Mouse (Mus musculus) left cerebral cortex, adult 18-20 months (tissue): ENCODE measurements around the gene Thsd7b. TPM values are rescaled to one million over a fixed set of nuclear protein-coding genes. Genes with fewer than 3 reads are reported as not detected.

Experiments
- DNase-seq, 2 experiments: peaks; one replicate each; pipeline ENCODE4 v3.0.0; 2021 to 2022; ENCODE audit warnings: low spot score in 2 of 2, mixed read lengths in 1 of 2
- total RNA-seq, 2 experiments: library from RNA; stranded (reverse); gene quantifications; 2 replicates each; pipeline ENCODE4 v1.2.3; 2021

Gene Thsd7b
- total RNA-seq, 2 experiments from 2014 or later: 3.8 to 7.5 TPM

- no peak for DNase-seq
Measured at GRCm38 (mm10) chr1:129516379-129516778, 243.3 kb downstream of the Thsd7b start.

DNA sequence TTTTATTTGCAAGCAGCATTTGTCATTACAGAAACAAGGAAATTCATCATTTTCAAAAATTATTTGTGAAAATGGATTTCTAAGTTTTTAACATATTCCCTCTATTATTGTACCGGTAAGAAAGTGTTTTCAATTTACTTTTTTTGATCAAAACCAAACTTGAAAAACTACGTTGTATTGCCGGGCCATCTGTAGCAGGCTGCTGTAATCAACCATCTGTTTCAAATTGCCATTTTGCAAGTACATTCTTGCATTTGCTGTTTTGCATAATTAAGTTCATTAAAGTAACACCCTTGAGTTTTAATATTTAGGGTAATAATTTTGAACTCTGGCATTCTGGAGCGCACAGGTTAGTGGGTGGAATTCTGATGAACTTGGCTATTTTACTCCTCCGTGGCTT is 246.6 kb downstream of the Thsd7b start:
- DNase-seq: no peak

DNA sequence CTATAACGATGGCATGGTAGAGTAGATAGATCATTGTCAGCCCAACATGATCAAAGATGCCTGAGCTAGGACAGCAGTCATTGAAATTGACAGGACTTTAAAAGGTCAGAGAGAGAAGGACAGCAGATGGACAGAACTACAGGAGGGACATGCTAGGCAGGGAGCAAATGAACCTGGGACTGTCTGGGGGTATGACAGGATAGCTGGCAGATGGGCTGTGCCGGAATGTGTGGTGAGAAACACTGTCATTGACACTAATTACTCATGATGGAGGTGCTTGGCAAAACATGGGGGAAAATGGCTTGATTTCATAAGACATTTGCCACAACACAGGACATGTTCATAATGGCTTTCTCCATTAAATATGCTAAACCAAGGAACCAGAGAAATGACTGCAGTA is 253.9 kb downstream of the Thsd7b start:
- no peak for DNase-seq

GRCm38 (mm10) chr1:129532206-129532605 is 259.1 kb downstream of the Thsd7b start:
- no peak for DNase-seq

DNA sequence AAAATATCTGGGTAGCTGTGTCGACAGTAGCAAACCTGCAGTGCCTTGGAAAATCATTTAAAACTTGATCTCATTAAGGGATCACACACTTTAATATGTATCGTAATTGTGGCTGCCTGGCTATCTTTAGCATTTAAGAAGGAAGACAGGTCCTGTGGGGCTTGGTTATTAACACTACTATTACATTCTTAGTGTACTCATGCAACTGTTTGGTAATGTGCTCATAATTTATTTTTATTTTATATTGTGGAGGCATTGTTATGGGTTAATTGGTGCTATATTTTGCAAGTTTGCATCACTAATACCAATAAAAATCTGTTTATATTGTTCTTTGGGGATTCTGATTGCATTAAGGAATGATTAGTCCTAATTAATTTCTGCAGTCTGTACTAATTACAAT is 265.4 kb downstream of the Thsd7b start:
- DNase-seq: no peak

- no peak for DNase-seq
Measured at GRCm38 (mm10) chr1:129538970-129539369, 265.9 kb downstream of the Thsd7b start.

GRCm38 (mm10) chr1:129540751-129541150 is 267.6 kb downstream of the Thsd7b start:
- no peak for DNase-seq

GRCm38 (mm10) chr1:129542563-129543146 is 269.6 kb downstream of the Thsd7b start:
- DNase-seq: no peak

DNA sequence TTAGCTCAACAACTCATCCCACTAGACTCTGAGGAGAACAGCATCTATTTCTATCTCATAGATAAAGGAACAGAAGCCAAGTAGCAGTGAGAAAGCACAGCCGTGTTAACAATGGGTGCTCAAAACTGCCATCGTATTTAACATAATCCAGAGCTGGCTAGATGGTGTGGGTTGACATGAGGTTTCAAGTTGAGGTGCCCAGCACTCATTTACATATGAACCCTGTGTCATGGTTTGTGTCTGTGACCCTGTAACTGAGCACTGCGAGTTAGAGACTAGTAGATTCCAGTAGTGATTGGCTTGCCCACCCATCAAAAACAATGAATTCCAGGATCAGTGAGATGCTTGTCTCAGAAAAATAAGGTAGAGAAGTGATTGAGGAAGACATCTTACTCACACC is 270.1 kb downstream of the Thsd7b start:
- no peak for DNase-seq

DNA sequence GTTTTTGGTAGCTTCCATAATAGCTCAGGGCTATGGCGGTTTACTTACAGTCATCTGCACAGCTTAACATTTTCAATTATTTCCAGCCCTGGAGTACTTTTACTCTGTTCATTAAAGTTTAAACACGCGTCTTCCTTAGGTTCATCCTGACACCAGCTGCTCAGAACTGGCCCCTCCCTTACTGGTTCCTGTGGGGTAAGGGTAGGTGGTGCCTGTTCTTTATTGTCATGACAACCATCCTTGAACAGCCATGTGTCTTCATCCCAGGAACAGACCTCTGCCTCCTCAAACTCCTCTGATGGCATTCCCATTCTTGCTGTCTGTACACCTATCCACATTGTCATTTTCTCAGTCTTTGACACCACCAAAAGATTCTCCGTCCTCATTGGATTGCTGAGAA is 285.0 kb downstream of the Thsd7b start:
- no peak for DNase-seq

GRCm38 (mm10) chr1:129559137-129559536 is 286.0 kb downstream of the Thsd7b start:
- DNase-seq: no peak

GRCm38 (mm10) chr1:129559812-129560211 is 286.7 kb downstream of the Thsd7b start:
- DNase-seq: no peak

DNA sequence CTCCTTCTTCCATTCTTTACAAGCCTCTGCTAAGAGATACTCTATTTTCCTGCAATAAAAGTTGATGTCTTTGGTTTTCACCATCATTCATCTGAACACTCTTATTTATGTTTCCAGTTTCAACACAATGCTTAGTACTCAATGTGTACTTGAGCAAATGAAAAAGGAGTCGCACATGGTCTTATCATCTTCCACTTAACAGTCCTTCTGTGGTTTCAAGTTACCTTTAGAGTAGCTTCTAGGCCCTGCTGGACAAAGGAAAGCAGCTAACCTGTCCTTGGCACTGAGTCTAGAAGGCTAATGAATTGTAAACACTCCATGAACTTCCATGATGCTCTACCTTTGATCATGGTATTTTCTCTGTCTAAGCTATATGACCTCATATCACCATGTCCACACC is 289.6 kb downstream of the Thsd7b start:
- DNase-seq: no peak

GRCm38 (mm10) chr1:129570522-129570921 is 297.4 kb downstream of the Thsd7b start:
- no peak for DNase-seq

GRCm38 (mm10) chr1:129579955-129580354 is 306.9 kb downstream of the Thsd7b start:
- DNase-seq: no peak

GRCm38 (mm10) chr1:129586635-129587034 is 313.5 kb downstream of the Thsd7b start:
- no peak for DNase-seq

GRCm38 (mm10) chr1:129589366-129590002 is 316.4 kb downstream of the Thsd7b start:
- DNase-seq: no peak

DNA sequence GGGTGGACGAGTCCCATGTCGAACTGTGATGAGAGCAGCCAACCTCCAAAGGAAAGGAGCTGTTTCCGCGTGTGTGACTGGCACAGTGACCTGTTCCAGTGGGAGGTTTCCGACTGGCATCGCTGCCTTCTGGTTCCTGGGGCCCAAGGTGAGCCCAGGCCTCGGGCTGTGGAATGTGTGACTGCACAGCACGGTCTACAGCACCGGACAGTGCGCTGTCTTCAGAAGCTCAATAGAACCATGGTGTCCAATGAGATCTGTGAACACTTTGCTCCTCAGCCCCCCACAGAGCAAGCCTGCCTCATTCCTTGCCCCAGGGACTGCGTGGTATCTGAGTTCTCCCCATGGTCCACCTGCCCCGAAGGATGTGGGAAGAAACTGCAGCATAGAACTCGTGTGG is 322.3 kb downstream of the Thsd7b start:
- no peak for DNase-seq

DNA sequence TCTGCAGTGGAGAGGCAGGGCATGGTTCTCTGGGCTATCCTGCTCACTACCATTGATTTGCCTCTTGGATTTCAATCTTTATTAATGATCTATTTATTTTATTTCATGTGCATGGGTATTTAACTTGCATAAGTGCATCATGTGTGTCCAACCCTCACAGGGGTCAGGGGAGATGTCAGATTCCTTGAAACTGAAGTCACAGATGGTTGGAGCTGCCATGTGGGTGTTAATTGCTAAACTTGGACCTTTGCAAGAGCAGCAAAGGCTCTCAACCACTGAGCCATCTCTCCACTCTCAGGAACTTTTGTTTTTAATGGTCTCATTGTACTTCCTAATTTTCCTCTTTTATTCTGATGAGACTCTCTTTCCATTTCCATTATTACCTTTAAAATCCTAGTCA is 327.8 kb downstream of the Thsd7b start:
- DNase-seq: no peak

GRCm38 (mm10) chr1:129602284-129602683 is 329.2 kb downstream of the Thsd7b start:
- DNase-seq: peak; percentile 5 to 15

- no peak for DNase-seq
Measured at GRCm38 (mm10) chr1:129608395-129608794, 335.3 kb downstream of the Thsd7b start.

DNA sequence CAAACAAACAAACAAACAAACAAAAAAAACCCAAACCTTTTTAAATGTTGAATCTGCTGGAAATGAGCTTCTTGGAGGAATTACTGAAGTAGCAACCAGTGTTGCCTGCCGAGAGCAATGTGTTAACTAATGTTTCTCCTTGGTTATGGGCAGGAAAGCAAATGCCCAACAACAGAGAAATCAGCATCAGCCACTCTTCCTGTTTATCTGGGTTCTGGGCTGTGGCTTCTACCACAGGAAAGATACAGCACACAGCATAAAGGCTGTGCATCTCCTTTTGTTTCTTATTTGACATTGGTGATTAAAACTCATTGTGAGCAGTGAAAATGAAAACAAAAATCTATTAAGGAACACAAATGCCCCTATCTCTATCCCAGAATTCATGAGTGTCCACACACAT is 343.0 kb downstream of the Thsd7b start:
- DNase-seq: no peak
